Mouse (Mus musculus) stomach, embryonic 14.5 days (tissue): ENCODE data around the gene Nmt1. TPM values are rescaled to one million over a fixed set of nuclear protein-coding genes. Genes with fewer than 3 reads are reported as not detected.

ENCODE experiments used
- ATAC-seq: fragments of 200-750 bp; cut with Nextera tagmentation; 2 replicates; pipeline ENCODE4 v1.8.0; 2017; ENCODE audit warnings: low read depth, moderate TSS enrichment; ENCODE audit not compliant: insufficient number of reproducible peaks, insufficient read depth, low FRiP score
- H3K27ac ChIP-seq: fragments of 300-500 bp; sonication (generic); 2 replicates; pipeline ENCODE4 v1.5.1; 2014; ENCODE audit warnings: mild to moderate bottlenecking, low read length, moderate library complexity, mixed read lengths
- H3K27me3 ChIP-seq: fragments of 300-500 bp; sonication (generic); 2 replicates; pipeline ENCODE4 v1.6.1; 2014; ENCODE audit warnings: low read length, control low read depth, mixed read lengths; ENCODE audit not compliant: control insufficient read depth, insufficient read depth
- H3K36me3 ChIP-seq: fragments of 300-500 bp; sonication (generic); 2 replicates; pipeline ENCODE4 v1.6.1; 2014; ENCODE audit warnings: mild to moderate bottlenecking, control low read depth, low read length, moderate library complexity, mixed read lengths; ENCODE audit not compliant: control insufficient read depth, insufficient read depth
- H3K4me1 ChIP-seq: fragments of 300-500 bp; sonication (generic); 2 replicates; pipeline ENCODE4 v1.6.1; 2014; ENCODE audit warnings: low read length, control low read depth, mixed read lengths; ENCODE audit not compliant: control insufficient read depth, insufficient read depth
- H3K4me2 ChIP-seq: fragments of 300-500 bp; sonication (generic); replicated peaks from 2 replicates; pipeline ENCODE4 v1.6.1; 2014; ENCODE audit warnings: low read depth, low read length, control low read depth
- H3K4me3 ChIP-seq: fragments of 300-500 bp; sonication (generic); 2 replicates; pipeline ENCODE4 v1.5.1; 2014; ENCODE audit warnings: low read depth, low read length, control low read depth
- H3K9ac ChIP-seq: fragments of 300-500 bp; sonication (generic); replicated peaks from 2 replicates; pipeline ENCODE4 v1.6.1; 2014; ENCODE audit warnings: low read depth, mild to moderate bottlenecking, control low read depth, low read length, moderate library complexity, mixed read lengths
- H3K9me3 ChIP-seq: fragments of 300-500 bp; sonication (generic); 2 replicates; pipeline ENCODE4 v1.6.1; 2016; ENCODE audit warnings: low read depth, low read length, control low read depth; ENCODE audit not compliant: control insufficient read depth
- WGBS: fragments of 180-500 bp; shearing (Covaris S2); extraction: QIAGEN DNeasy Blood & Tissue Kit; methylation state at CpG from one replicate; pipeline ENCODE4 v1.1.7; 2014; 5-methylcytosine and 5-hydroxymethylcytosine counted together
- polyA plus RNA-seq: library from polyadenylated mRNA; unstranded; fragments of >200 nt; fragmentation: Nextera tagmentation; extraction: Ambion mirVana; gene quantifications from 2 replicates; pipeline ENCODE4 v1.2.1, GENCODE M21; 2014

Gene Nmt1
- polyA plus RNA-seq, 1 experiment from 2014 or later, result 55.1 TPM

- no peaks in the 10 kb centered on the region for H3K36me3 ChIP-seq
- no peak overlapping the region for H3K4me3 ChIP-seq
- ATAC-seq, result no peak
- peaks cover 11% of the 10 kb centered on the region for H3K4me1 ChIP-seq
- no peaks in the 10 kb centered on the region for H3K9me3 ChIP-seq
- H3K9ac ChIP-seq, result no peak overlapping the region
- 61% methylated on average over 12 of the region's 12 CpGs for WGBS
- H3K27ac ChIP-seq, result no peak overlapping the region
- peaks cover 5% of the 10 kb centered on the region; the same call in 1 of the 2 replicates for H3K27me3 ChIP-seq
- no peak overlapping the region for H3K4me2 ChIP-seq
Observed at GRCm38 (mm10) chr11:103099352-103099940, 71.5 kb downstream of the Nmt1 start.

- H3K4me1 ChIP-seq, result peaks cover 11% of the 10 kb centered on the region
- 73% methylated on average over 8 of the region's 8 CpGs for WGBS
- peaks cover 5% of the 10 kb centered on the region; the same call in 1 of the 2 replicates for H3K27me3 ChIP-seq
- no peak overlapping the region for H3K4me2 ChIP-seq
- no peak overlapping the region for H3K9ac ChIP-seq
- H3K9me3 ChIP-seq, result no peaks in the 10 kb centered on the region
- H3K36me3 ChIP-seq, result no peaks in the 10 kb centered on the region
- ATAC-seq, result no peak
- no peak overlapping the region for H3K4me3 ChIP-seq
- no peak overlapping the region for H3K27ac ChIP-seq
Observed at GRCm38 (mm10) chr11:103100361-103100760, 72.4 kb downstream of the Nmt1 start.

GRCm38 (mm10) chr11:103101481-103101865 is 73.5 kb downstream of the Nmt1 start, which contains the start of the genes Plcd3 and Acbd4:
Gene Plcd3 (minus strand): TSS chr11:103101658.
Gene Acbd4 (plus strand): TSS chr11:103101682.
- WGBS, result 0% methylated on average over 33 of the region's 34 CpGs
- Histone ChIP-seq H3K36me3 (no peaks in the 10 kb centered on the region), H3K4me2 (peak within 1 kb of the TSS; percentile 91), H3K27me3 (peaks cover 5% of the 10 kb centered on the region; the same call in 1 of the 2 replicates), H3K4me3 (peak within 1 kb of the TSS; percentile 55), H3K27ac (no peak within 1 kb of the TSS), H3K4me1 (peaks cover 11% of the 10 kb centered on the region), H3K9me3 (no peaks in the 10 kb centered on the region), H3K9ac (peak within 1 kb of the TSS; percentile 42)
- ATAC-seq, result peak; percentile 30

- peak overlapping the region; percentile 25; the same call in 1 of the 2 replicates for H3K9ac ChIP-seq
- no peak overlapping the region for H3K27ac ChIP-seq
- H3K27me3 ChIP-seq, result peaks cover 5% of the 10 kb centered on the region; the same call in 1 of the 2 replicates
- WGBS, result 2% methylated on average over 30 of the region's 30 CpGs
- no peaks in the 10 kb centered on the region for H3K36me3 ChIP-seq
- H3K4me1 ChIP-seq, result peaks cover 7% of the 10 kb centered on the region
- ATAC-seq, result peak; percentile 7; the same call in 1 of the 2 replicates
- peak overlapping the region; percentile 91 for H3K4me2 ChIP-seq
- no peaks in the 10 kb centered on the region for H3K9me3 ChIP-seq
- peak overlapping the region; percentile 55 for H3K4me3 ChIP-seq
Observed at GRCm38 (mm10) chr11:103101866-103102501, 74.0 kb downstream of the Nmt1 start.

GRCm38 (mm10) chr11:103102725-103103349 is 74.8 kb downstream of the Nmt1 start:
- WGBS, result 1% methylated on average over 35 of the region's 35 CpGs

DNA sequence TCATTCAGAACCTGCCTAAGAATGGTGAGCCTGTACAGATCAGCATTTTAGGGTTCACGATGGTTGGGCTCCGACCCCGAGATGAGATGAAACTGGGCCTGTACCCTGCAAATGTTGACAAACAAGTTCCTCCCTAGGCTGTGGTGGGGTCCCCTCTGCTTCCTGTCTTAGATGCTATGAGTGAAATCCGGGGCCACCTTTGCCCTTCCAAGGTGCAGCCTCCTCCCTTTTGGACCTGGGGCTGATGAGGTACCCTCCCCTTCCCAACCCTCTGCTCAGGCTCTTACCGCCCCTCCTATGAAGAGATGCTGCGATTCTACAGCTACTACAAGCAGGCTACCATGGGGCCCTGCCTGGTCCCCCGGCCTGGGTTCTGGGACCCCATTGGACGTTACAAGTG is 75.6 kb downstream of the Nmt1 start:
- 44% methylated on average over 8 of the region's 8 CpGs for WGBS
- ATAC-seq, result no peak
- no peak overlapping the region for H3K9ac ChIP-seq
- H3K27ac ChIP-seq, result no peak overlapping the region
- H3K4me1 ChIP-seq, result 0 out of 2 replicates have a peak, but pooled peaks cover 2% of the 10 kb centered on the region
- H3K4me2 ChIP-seq, result peak overlapping the region; percentile 91
- H3K9me3 ChIP-seq, result no peaks in the 10 kb centered on the region
- H3K36me3 ChIP-seq, result no peaks in the 10 kb centered on the region
- peak overlapping the region; percentile 55 for H3K4me3 ChIP-seq
- H3K27me3 ChIP-seq, result peaks cover 5% of the 10 kb centered on the region; the same call in 1 of the 2 replicates

More at GRCm38 (mm10) chr11:103102725-103103349, 74.8 kb downstream of the Nmt1 start:
- ATAC-seq, result peak; percentile 89
- Histone ChIP-seq H3K4me1 (0 out of 2 replicates have a peak, but pooled peaks cover 2% of the 10 kb centered on the region), H3K9me3 (no peaks in the 10 kb centered on the region), H3K27ac (no peak overlapping the region), H3K4me2 (peak overlapping the region; percentile 91), H3K36me3 (no peaks in the 10 kb centered on the region), H3K27me3 (peaks cover 5% of the 10 kb centered on the region; the same call in 1 of the 2 replicates), H3K4me3 (peak overlapping the region; percentile 55), H3K9ac (no peak overlapping the region)

GRCm38 (mm10) chr11:103104469-103104868 is 76.5 kb downstream of the Nmt1 start:
- Histone ChIP-seq H3K36me3 (no peaks in the 10 kb centered on the region), H3K4me3 (no peak overlapping the region), H3K9ac (no peak overlapping the region), H3K27me3 (peaks cover 5% of the 10 kb centered on the region; the same call in 1 of the 2 replicates), H3K4me1 (0 out of 2 replicates have a peak, but pooled peaks cover 2% of the 10 kb centered on the region), H3K4me2 (no peak overlapping the region), H3K27ac (no peak overlapping the region), H3K9me3 (no peaks in the 10 kb centered on the region)
- no peak for ATAC-seq
- 82% methylated on average over 7 of the region's 7 CpGs for WGBS

- H3K27ac ChIP-seq, result no peak overlapping the region
- WGBS, result 57% methylated on average over 14 of the region's 14 CpGs
- no peak overlapping the region for H3K4me2 ChIP-seq
- no peaks in the 10 kb centered on the region for H3K36me3 ChIP-seq
- H3K27me3 ChIP-seq, result no peaks in the 10 kb centered on the region
- no peak overlapping the region for H3K9ac ChIP-seq
- no peaks in the 10 kb centered on the region for H3K9me3 ChIP-seq
- no peak for ATAC-seq
- no peak overlapping the region for H3K4me3 ChIP-seq
- 0 out of 2 replicates have a peak, but pooled peaks cover 2% of the 10 kb centered on the region for H3K4me1 ChIP-seq
Observed at GRCm38 (mm10) chr11:103105180-103105725, 77.3 kb downstream of the Nmt1 start.
